Mouse (Mus musculus): ENCODE measurements around the gene Apol9a.
A peak's percentile ranks its signal among the peaks of the same experiment; 100 is the strongest.
"Not testable (repeated sequence)": the region's sequence is repeated elsewhere in the genome, so short reads cannot be mapped to it uniquely, and the experiment has no call there.

Apol9a gene

GRCm38 (mm10) chr15:77411035-77411434 is at the start of gene Apol9a:
Gene Apol9a (minus strand): TSS chr15:77411135.
- not testable (repeated sequence) for DNase-seq (ENCODE audit: low read depth)

GRCm38 (mm10) chr15:77449927-77450326 is 39.0 kb upstream of the Apol9a start:
- DNase-seq (ENCODE audit: low read depth), result peak; percentile 15

- DNase-seq (ENCODE audit: low read depth), result not testable (repeated sequence)
Measured at GRCm38 (mm10) chr15:77447392-77447791, 36.5 kb upstream of the Apol9a start, which contains the start of gene Apol7b. Gene Apol7b (minus strand): TSS chr15:77447492.

- not testable (repeated sequence) for DNase-seq (ENCODE audit: low read depth)
Measured at GRCm38 (mm10) chr15:77445668-77446067, 34.7 kb upstream of the Apol9a start.

- not testable (repeated sequence) for DNase-seq (ENCODE audit: low read depth)
Measured at GRCm38 (mm10) chr15:77444746-77445145, 33.8 kb upstream of the Apol9a start.

GRCm38 (mm10) chr15:77428690-77429448 is 17.9 kb upstream of the Apol9a start:
- DNase-seq (ENCODE audit: low read depth), result not testable (repeated sequence)

GRCm38 (mm10) chr15:77422925-77423324 is 12.0 kb upstream of the Apol9a start:
- DNase-seq (ENCODE audit: low read depth), result not testable (repeated sequence)

GRCm38 (mm10) chr15:77419657-77420056 is 8.7 kb upstream of the Apol9a start:
- DNase-seq (ENCODE audit: low read depth), result not testable (repeated sequence)

GRCm38 (mm10) chr15:77416655-77417333 is 5.9 kb upstream of the Apol9a start:
- not testable (repeated sequence) for DNase-seq (ENCODE audit: low read depth)

GRCm38 (mm10) chr15:77415653-77416052 is 4.7 kb upstream of the Apol9a start:
- not testable (repeated sequence) for DNase-seq (ENCODE audit: low read depth)

- DNase-seq (ENCODE audit: low read depth), result peak; percentile 34
Measured at GRCm38 (mm10) chr15:77412695-77413094, 1.8 kb upstream of the Apol9a start.

GRCm38 (mm10) chr15:77406370-77406769 is 4.6 kb downstream of the Apol9a start:
- peak; percentile 72 for DNase-seq (ENCODE audit: low read depth)

GRCm38 (mm10) chr15:77399027-77399426 is 11.9 kb downstream of the Apol9a start, which contains the start of gene Apol7a:
Gene Apol7a (minus strand): TSS chr15:77399110.
- peak; percentile 28 for DNase-seq (ENCODE audit: low read depth)

- not testable (repeated sequence) for DNase-seq (ENCODE audit: low read depth)
Measured at GRCm38 (mm10) chr15:77397450-77398132, 13.3 kb downstream of the Apol9a start.

GRCm38 (mm10) chr15:77393832-77394231 is 17.1 kb downstream of the Apol9a start:
- DNase-seq (ENCODE audit: low read depth), result not testable (repeated sequence)

- no peak for DNase-seq (ENCODE audit: low read depth)
Measured at GRCm38 (mm10) chr15:77387462-77387861, 23.5 kb downstream of the Apol9a start.

GRCm38 (mm10) chr15:77384340-77385030 is 26.4 kb downstream of the Apol9a start:
- DNase-seq (ENCODE audit: low read depth), result no peak

- no peak for DNase-seq (ENCODE audit: low read depth)
Measured at GRCm38 (mm10) chr15:77382880-77383279, 28.1 kb downstream of the Apol9a start.

GRCm38 (mm10) chr15:77382271-77382850 is 28.6 kb downstream of the Apol9a start:
- no peak for DNase-seq (ENCODE audit: low read depth)

- DNase-seq (ENCODE audit: low read depth), result no peak
Measured at GRCm38 (mm10) chr15:77381481-77381880, 29.5 kb downstream of the Apol9a start.

- no peak for DNase-seq (ENCODE audit: low read depth)
Measured at GRCm38 (mm10) chr15:77379921-77380320, 31.0 kb downstream of the Apol9a start.

Data from naive thymus-derived CD4-positive, alpha-beta T cell, adult 2 months (primary cell).